Mouse (Mus musculus): Measurements from ENCODE around the gene Bscl2.
"Not testable (repeated sequence)": the region's sequence is repeated elsewhere in the genome, so short reads cannot be mapped to it uniquely, and the experiment has no call there.

Bscl2 gene

DNA sequence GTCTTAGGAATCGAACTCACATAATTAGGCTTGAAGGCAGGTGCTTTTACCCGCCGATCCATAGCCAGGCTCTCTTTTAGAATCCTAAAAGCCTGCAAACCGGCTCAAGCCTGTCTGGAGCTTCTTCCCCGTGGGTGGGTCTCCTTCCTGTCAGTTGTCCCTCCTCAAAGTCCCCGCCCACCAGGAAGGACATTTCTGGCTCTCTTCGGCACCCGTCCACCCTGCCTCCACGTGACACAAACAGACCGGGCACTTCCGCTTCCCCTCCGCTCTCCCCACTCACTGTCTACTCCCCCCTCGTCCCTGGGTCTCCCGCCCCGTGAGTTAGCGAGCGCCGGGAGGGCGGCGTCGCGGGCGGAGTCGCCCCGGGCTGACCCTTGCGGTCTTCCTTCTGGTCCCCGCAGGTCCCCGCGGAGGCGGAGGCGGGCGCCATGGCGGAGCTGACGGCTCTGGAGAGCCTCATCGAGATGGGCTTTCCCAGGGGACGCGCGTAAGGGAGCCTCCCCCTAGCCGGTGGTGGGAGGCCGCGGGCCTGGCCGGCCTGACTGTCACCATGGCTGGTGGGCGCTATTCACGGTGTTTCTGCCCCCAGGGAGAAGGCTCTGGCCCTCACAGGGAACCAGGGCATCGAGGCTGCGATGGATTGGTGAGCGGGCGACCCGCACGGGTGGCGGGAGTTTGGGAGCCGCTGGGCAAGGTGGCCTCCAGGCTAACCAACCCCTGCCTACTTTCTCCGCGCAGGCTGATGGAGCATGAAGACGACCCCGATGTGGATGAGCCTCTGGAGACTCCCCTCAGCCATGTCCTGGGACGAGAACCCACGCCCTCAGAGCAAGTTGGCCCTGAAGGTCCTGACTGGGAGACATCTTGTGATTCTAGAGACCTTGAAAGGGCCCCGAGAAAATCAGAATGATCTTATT lies 34.3 kb downstream of the Bscl2 start, which contains the start of gene Ubxn1:
Gene Ubxn1, plus strand, starts transcription at position 230 of the 920 bp plus-strand sequence.
- DNase-seq (ENCODE audit: low spot score in 2 of 2): peak; percentile 91 to 93

DNA sequence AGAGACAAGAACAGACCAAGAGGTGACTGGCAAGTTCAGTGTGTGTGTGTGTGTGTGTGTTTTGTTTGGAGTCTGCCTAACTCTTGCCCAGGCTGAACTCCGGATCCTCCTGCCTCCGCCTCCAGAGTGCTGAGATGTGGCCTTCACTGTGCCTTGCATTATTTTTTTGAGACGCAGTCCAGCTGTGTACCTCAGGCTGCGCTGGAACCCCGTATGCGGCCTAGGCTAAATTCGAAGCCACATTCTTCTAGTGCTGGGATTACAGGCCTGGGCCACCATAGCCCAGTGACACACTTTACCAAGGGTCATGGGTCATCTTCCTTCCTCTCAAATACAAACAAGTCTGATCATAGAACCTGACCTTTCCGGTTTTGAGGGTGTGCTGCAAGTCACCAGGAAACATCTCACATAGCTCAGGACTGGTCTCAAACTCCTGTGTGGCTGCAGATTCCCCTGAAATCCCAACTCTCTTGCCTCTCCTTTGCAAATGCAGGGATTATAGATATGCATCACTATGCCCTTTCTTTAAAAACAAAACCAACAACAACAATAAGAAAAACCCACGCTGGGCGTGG lies 35.1 kb downstream of the Bscl2 start:
- no peak for DNase-seq (ENCODE audit: low spot score in 2 of 2)

GRCm38 (mm10) chr19:8875031-8875430 lies 37.8 kb downstream of the Bscl2 start:
- DNase-seq (ENCODE audit: low spot score in 2 of 2): no peak

GRCm38 (mm10) chr19:8880311-8881033 lies 43.2 kb downstream of the Bscl2 start, which contains the start of gene Uqcc3:
Gene Uqcc3, minus strand, starts transcription at chr19:8880923.
- DNase-seq (ENCODE audit: low spot score in 2 of 2): peak; percentile 73 to 84

DNA sequence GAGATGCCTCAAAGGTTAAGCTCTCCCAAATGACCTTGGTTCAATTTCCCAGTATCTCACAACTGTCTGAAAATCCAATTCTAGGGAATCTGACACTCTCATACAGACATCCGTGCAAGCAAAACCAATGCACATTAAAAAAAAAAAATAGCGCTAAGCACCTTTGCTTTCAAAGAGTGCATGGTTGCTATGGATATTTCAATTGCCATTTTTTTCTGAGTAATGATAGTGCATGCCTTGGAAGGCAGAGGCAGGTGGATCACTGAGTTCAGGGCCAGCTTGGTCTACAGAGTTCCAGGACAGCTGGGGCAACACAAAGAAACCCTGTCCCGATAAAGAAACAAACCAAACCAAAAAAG lies 43.7 kb downstream of the Bscl2 start:
- DNase-seq (ENCODE audit: low spot score in 2 of 2): no peak

DNA sequence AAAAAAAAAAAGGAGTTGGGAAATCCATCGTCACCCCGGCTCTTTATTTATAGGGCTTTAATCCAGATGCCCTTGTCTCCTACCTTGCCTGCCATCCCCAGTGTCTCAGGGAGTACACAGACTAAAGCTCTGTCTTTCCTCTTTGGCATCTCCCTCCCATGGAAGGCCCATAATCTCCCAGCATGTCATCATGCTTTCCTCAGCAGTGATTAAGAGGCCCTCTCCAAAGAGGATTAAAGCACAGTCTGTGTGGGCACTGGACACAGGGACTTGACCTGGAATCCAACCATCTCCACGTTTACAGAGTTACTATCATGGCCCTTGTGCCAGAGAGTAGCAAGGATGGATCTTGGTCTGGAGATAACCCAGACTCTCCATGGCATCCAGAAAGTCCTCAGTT lies 46.3 kb downstream of the Bscl2 start, which contains the start of the genes Lbhd1 and Gm49403:
Gene Lbhd1, plus strand, starts transcription at position 117 of the 400 bp plus-strand sequence.
Gene Gm49403, plus strand, starts transcription at position 315 of the 400 bp plus-strand sequence.
- no peak for DNase-seq (ENCODE audit: low spot score in 2 of 2)

DNA sequence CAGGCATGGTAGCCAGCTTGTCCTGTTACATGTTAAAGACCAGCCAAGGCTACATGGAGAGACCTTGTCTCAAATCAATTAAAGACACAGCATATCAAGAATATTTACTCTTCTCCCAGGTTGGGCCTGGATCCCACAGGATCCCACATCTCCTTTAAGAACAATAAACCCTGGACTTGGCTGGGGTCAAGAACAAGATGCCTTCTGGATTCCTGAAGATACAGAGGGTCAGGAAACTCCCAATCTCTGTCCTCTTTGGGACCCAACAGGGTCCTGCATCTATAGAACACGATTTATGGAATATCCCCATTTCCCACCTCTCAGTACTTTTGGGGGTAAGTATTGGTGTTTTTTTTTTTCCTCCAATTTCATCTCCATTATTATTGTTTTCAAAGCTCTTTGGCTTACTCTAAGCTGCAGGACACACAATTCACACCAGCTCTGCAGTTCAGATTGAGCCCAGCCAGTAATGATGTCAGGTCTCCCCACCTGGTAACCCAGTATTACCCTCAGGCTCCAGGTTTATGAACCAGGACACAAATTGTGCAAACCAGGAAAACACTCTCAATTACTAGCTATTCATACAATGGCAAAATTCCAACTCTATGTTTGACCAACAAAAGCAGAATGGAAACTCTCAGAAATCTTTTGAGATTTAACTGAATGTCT lies 49.8 kb downstream of the Bscl2 start:
- no peak for DNase-seq (ENCODE audit: low spot score in 2 of 2)

DNA sequence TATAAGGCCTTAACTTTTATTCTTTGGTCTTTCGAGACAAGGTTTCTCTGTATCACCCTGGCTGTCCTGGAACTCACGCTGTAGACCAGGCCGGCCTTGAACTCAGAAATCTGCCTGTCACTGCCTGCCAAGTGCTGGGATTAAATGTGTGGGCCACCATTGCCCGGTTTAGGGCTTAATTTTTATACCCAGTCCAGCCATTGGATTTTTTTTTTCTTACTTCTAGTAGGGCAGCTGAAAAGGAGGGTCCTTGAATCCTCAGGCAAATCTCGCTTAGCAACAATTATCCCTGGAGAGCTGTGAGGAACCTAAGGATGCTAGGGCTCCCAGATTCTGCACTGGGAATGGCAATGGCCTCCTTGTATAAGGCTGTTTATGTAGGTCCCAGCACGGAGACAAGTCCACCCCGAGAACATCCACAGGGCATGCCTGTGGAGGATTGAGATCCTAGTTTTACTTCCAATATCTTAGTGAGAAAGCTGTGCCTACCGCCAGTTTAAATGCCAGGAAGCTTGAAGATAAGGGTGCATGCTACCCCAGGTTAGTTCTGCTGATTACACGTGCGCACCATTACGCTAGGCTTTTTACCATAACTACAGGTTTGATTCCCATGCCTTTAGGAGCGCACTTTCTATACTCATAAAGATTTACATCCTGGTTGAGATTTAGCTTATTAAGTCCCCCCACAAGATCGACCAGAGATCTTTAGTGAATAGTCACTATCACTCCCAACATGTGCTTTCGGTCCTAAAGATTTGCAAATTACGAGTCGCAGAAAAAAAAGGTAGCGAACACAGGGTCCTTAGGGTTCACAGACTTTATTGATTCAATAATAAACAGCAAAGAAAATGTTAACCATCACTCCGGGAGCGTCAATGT lies 50.6 kb downstream of the Bscl2 start:
- no peak for DNase-seq (ENCODE audit: low spot score in 2 of 2)

- DNase-seq (ENCODE audit: low spot score in 2 of 2): peak; percentile 92 to 94
These were observed 51.5 kb downstream of the Bscl2 start, which contains the start of the genes 1810009A15Rik and Gm49416 for GRCm38 (mm10) chr19:8888511-8889385. Gene 1810009A15Rik, plus strand, starts transcription at chr19:8888853. Gene Gm49416, plus strand, starts transcription at chr19:8888926.

DNA sequence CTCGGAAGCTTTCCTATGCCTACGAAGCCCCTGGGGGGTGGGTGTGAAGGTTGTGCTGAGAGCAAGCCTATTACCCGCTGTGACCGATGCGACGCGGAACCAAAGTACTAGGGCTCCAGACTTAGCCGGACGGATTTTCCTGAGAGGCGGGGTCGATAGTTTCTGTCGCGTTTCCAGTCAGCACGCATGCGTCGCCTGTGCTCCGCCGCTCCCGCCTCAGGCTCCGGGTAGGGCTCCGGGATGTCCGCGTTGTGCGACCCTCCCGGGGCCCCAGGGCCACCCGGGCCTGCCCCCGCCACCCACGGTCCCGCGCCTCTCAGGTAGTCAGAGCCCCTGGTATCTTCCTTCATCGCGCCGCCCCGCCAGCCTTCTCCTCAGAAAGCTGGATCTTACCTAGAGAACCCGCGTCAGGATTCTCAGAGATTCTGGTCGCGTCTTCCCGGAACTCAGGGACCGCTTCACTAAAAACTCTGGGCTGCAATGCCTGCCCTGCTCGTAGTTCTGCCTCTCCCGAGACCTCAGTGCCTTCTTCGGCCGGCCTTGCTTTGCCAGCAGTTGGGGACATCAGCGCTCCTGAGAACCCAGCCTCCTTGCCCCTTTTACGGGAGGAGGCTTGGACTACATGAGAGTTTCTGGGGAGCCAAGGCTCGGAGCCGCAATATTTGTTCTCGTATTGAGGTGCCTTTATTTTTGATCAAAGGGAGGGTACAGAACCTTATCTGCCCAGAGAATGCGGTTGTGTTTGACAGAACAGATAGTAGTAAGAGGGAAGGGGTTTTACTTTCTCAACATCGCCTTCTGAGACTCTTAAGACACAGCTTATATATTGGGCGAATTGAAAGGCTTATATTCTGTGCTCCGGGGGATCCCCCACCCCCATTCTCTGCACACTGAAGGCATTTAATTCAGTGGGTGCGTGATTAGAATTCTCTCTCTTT lies 55.8 kb downstream of the Bscl2 start, which contains the start of gene Ints5:
Gene Ints5, plus strand, starts transcription at position 177 of the 938 bp plus-strand sequence.
- DNase-seq (ENCODE audit: low spot score in 2 of 2): peak; percentile 73 to 83

- DNase-seq (ENCODE audit: low spot score in 2 of 2): no peak
These were observed 58.2 kb downstream of the Bscl2 start for GRCm38 (mm10) chr19:8895397-8895960.

- not testable (repeated sequence) for DNase-seq (ENCODE audit: low spot score in 2 of 2)
These were observed 59.0 kb downstream of the Bscl2 start for GRCm38 (mm10) chr19:8896231-8896630.

GRCm38 (mm10) chr19:8897211-8897864 lies 60.1 kb downstream of the Bscl2 start:
- peak; percentile 24 to 42 for DNase-seq (ENCODE audit: low spot score in 2 of 2)

- DNase-seq (ENCODE audit: low spot score in 2 of 2): peak; percentile 82 to 93
These were observed 60.7 kb downstream of the Bscl2 start, which contains the start of gene Ganab for GRCm38 (mm10) chr19:8897865-8898495. Gene Ganab, plus strand, starts transcription at chr19:8898071.

All from cerebellum, postnatal 4 days (tissue).